Mouse (Mus musculus) embryo, embryonic 10 days (tissue): ENCODE results near the gene Card6.
A peak's percentile ranks its signal among the peaks of the same experiment; 100 is the strongest.

ENCODE experiments used
- DNase-seq: peaks from one replicate; pipeline ENCODE4 v3.0.0-alpha.2; 2015; ENCODE audit warnings: low spot score

The Card6 gene

DNA sequence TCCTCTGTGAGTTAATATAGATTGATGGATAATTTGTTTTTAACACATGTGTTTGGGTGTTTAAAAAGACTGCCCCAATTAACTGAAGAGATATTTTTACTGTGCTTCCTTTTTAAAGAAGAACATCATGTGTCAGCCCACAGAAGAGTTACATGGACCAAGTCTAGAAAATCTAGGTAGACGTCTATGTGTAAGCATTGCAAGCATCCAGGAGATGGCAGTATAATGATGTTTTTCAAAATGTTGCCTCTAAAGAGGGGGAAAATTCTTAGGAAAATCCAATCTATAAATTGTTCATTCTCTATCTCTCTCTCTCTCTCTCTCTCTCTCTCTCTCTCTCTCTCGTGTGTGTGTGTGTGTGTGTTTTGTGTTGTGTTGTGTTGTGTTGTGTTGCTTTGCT, 22.2 kb downstream of the Card6 start:
- peak; percentile 58 for DNase-seq

DNA sequence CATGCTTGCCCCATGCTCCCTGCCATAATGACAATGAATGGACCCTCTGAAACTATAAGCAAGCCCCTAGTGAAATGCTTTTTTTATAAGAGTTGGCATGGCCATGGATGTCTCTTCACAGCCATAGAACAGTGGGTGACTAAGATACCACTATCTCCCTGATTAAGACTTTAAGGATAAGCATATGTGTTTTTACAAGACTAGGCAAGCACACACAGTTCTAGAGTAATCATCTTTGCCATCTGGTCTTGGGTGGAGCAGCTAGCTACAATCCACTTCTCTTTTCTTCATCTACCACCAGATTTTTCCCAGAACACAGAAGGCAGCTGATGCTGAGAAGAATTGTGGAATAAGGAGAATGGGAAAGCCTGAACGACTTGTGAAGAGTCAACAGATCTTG, 27.1 kb downstream of the Card6 start:
- DNase-seq, result no peak

DNA sequence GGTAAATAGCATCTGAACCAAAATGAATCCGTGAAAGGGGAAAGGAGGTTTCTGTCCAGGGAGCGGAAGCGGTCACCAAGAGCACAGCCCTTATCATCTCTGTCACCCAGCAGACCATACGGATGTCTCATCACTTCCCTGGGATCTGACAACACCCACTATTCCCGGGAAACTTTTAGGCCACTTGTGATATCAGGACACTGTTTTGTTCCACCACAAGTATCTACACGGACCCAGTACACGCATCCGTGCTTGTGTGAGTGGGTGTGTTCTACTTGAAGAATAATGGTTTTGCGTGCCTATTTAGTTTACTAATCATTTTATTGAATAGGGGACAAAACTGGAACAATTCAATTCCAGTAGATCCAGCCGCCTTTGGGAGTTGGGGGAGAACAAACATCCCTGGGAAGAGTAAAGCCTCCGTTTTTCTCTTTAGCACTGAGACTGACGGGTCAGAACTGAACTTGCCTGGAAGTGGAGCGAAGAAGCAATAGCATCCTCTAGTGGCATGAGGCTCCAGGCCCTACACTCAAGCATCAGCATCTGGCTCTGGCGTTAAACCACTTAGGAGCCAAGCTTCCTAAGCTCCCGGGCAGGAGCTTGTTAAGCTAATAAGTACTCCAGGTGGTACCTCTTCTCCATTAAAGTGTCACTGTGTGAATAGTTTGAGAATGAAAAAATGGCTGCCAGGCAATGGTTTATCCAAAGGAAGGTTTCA, 39.4 kb downstream of the Card6 start:
- peak; percentile 82 for DNase-seq

DNA sequence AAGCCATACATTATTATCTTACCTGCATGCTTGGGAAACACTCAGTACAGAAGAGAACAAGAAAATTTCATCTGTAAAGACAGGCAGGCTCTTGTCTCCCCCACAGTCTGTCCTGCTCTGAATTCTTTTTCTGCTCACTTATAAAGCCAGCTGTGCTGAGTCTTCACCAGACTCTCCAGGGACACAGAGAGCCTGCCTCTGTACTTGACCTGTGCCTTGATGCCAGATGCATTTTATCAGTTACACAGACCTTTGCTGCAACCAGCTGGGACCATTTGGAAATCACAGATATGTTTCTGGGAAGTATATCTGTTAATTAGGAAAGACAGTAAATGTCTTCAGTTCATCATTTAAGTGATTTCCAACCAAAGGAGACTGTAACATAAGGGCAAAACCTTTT, 44.7 kb downstream of the Card6 start, which contains the start of gene C7:
Gene C7 (minus strand): TSS at position 106 of the 400 bp plus-strand sequence.
- DNase-seq, result peak; percentile 24
